Mouse (Mus musculus) brain, embryonic 14.5 days (tissue): ENCODE data around the gene Kndc1.

ENCODE experiments used
- CTCF ChIP-seq: fragments of 200-500 bp; IDR thresholded peaks from 2 replicates; pipeline ENCODE4 v1.5.1; 2012; ENCODE audit warnings: inconsistent platforms, mild to moderate bottlenecking, moderate library complexity, borderline replicate concordance; ENCODE audit not compliant: insufficient read depth, insufficient read length; ENCODE audit errors: extremely low read depth
- POLR2A ChIP-seq: fragments of 200-500 bp; IDR thresholded peaks from 2 replicates; pipeline ENCODE4 v1.6.1; 2012; ENCODE audit warnings: mild to moderate bottlenecking, inconsistent platforms, borderline replicate concordance; ENCODE audit not compliant: poor library complexity, insufficient read depth, insufficient read length, severe bottlenecking; ENCODE audit errors: extremely low read depth

- TF ChIP-seq POLR2A (no peak), CTCF (no peak)
Observed at GRCm38 (mm10) chr7:139937810-139938209, 43.3 kb downstream of the Kndc1 start.
